Mouse (Mus musculus) ES-Bruce4 (cell line): ENCODE measurements around the gene Ggnbp2. TPM values are rescaled to one million over a fixed set of nuclear protein-coding genes. Genes with fewer than 3 reads are reported as not detected.

ENCODE experiments used
- H3K27ac ChIP-seq: 2 replicates; pipeline ENCODE4 v1.5.1; 2012; ENCODE audit warnings: low read length, inconsistent platforms; ENCODE audit not compliant: insufficient read depth
- H3K27me3 ChIP-seq: 2 replicates; pipeline ENCODE4 v1.6.1; 2012; ENCODE audit warnings: mild to moderate bottlenecking, low read length, inconsistent platforms; ENCODE audit not compliant: control insufficient read depth, poor library complexity, insufficient read depth, severe bottlenecking
- H3K36me3 ChIP-seq: 2 replicates; pipeline ENCODE4 v1.6.1; 2012; ENCODE audit warnings: inconsistent platforms, mild to moderate bottlenecking, low read length, moderate library complexity; ENCODE audit not compliant: control insufficient read depth, poor library complexity, insufficient read depth, severe bottlenecking
- H3K4me1 ChIP-seq: one replicate; pipeline ENCODE4 v1.8.1; 2011; ENCODE audit warnings: low read length; ENCODE audit not compliant: control insufficient read depth, insufficient read depth
- H3K4me3 ChIP-seq: 2 replicates; pipeline ENCODE4 v1.5.1; 2011; ENCODE audit warnings: low read depth, mild to moderate bottlenecking, low read length
- H3K9ac ChIP-seq: 2 replicates; pipeline ENCODE4 v1.6.1; 2012; ENCODE audit warnings: low read depth, mild to moderate bottlenecking, inconsistent platforms; ENCODE audit not compliant: poor library complexity, severe bottlenecking
- H3K9me3 ChIP-seq: replicated peaks from 2 replicates; pipeline ENCODE4 v1.6.1; 2012; ENCODE audit warnings: mild to moderate bottlenecking, low read length, inconsistent platforms; ENCODE audit not compliant: control insufficient read depth, poor library complexity, insufficient read depth, severe bottlenecking
- CTCF ChIP-seq: IDR thresholded peaks from one replicate; pipeline ENCODE4 v1.8.1; 2011; ENCODE audit warnings: low read depth, low read length
- EP300 ChIP-seq: IDR thresholded peaks from 2 replicates; pipeline ENCODE4 v1.6.1; 2011; ENCODE audit warnings: low read depth, low read length; ENCODE audit not compliant: insufficient read depth
- POLR2A ChIP-seq: IDR thresholded peaks from one replicate; pipeline ENCODE4 v1.8.1; 2011; ENCODE audit warnings: low read length; ENCODE audit not compliant: insufficient read depth
- polyA plus RNA-seq: library from polyadenylated mRNA; stranded (reverse); fragments of >200 nt; gene quantifications from 2 replicates; pipeline ENCODE4 v1.2.4, GENCODE M21; 2011; ENCODE audit warnings: low read depth; ENCODE audit not compliant: missing spikeins, insufficient read depth, insufficient read length

Gene Ggnbp2
- polyA plus RNA-seq, 1 experiment, result 86.0 TPM

DNA sequence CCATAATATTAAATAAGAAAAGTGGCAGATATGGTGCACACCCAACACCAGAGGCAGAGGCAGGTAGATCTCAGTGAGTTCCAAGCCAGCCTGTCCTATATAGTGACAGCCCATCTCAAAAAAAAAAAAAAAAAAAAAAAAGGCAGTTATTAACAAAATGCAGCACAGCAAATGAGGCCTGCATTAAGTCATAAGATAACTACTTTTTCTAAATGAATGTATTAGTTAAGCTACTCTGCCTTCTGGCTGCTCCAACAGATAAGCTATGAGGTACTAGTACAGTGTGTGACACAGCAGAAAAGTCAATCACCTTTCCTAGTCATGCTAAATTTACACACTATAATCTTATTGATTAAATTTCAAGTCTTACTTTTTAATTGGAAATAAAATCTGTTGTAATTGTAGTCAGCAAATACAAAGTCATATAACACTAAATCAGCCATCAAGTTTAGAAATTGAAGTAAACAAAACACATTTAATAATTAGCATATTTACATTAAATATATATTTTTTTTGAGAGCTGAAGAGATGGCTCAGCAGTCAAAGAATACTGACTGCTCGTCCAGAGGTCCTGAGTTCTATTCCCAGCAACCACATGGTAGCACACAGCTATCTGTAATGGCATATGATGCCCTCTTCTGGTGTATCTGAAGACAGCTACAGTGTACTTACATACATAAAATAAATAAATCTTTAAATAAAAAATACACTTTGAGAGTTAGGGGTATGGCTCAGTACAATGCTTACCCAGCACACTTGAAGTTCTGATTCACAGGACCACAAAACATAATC, 2.6 kb upstream of the Ggnbp2 start:
- H3K27me3 ChIP-seq, result no peaks in the 10 kb centered on the region
- peaks cover 19% of the 10 kb centered on the region for H3K36me3 ChIP-seq
- no peak overlapping the region for H3K9ac ChIP-seq
- no peaks in the 10 kb centered on the region for H3K9me3 ChIP-seq
- H3K4me3 ChIP-seq, result no peak overlapping the region
- no peaks in the 10 kb centered on the region for H3K4me1 ChIP-seq
- TF ChIP-seq EP300 (no peak), CTCF (no peak), POLR2A (no peak)
- H3K27ac ChIP-seq, result no peak overlapping the region

DNA sequence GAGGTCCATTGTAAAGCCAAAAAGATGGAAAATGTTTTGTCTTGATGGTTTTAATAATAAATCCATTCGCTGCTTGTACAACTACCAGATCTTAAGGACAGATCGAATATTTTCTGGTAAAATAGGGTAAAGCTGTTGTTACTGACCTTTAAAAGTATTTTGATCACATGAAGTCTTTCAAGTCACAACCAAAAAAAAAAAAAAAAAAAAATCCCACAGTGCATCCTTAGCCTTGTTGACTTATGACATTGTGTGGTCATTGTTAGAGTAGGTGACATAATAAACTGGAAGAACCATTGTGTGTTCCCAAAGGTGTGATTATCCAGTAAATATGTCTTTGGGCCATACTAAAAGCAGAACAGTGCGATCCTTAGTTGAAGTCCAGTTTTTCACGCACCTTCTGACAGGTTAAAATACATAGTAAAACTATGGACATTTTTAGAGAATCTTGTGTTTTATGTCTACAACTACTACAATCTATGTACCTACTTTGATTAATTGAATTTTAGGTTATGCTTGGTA, 992 bp upstream of the Ggnbp2 start:
- Histone ChIP-seq H3K4me3 (peak overlapping the region; percentile 93), H3K27me3 (no peaks in the 10 kb centered on the region), H3K36me3 (peaks cover 8% of the 10 kb centered on the region), H3K4me1 (no peaks in the 10 kb centered on the region), H3K9ac (peak overlapping the region; percentile 99), H3K27ac (peak overlapping the region; percentile 79; the same call in 1 of the 2 replicates), H3K9me3 (no peaks in the 10 kb centered on the region)
- TF ChIP-seq CTCF (no peak), EP300 (no peak), POLR2A (no peak)

DNA sequence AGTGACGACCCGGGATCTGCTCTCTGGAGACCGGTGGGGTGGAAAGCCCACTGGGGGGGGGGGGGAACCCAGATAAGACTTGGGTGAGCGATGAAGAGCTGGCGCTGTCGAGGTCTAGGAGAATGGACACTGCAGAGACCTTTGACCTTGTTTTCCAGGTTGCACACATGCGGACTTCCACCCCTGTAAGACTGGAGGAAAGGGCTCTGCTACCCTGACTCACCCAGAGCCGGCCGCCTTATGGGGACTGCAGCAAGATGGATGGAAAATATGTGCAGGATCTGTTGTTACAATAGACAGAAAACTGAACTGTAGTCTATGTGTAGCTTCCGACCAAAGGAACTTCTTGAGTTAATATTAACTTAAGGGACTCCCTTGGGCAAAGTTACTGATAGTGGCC, 429 bp upstream of the Ggnbp2 start:
- peaks cover 7% of the 10 kb centered on the region for H3K36me3 ChIP-seq
- peak overlapping the region; percentile 99 for H3K9ac ChIP-seq
- no peaks in the 10 kb centered on the region for H3K4me1 ChIP-seq
- no peaks in the 10 kb centered on the region for H3K27me3 ChIP-seq
- H3K27ac ChIP-seq, result peak overlapping the region; percentile 79
- peak overlapping the region; percentile 93 for H3K4me3 ChIP-seq
- H3K9me3 ChIP-seq, result no peaks in the 10 kb centered on the region
- TF ChIP-seq CTCF, result no peak
- no peak for TF ChIP-seq POLR2A
- TF ChIP-seq EP300, result no peak

DNA sequence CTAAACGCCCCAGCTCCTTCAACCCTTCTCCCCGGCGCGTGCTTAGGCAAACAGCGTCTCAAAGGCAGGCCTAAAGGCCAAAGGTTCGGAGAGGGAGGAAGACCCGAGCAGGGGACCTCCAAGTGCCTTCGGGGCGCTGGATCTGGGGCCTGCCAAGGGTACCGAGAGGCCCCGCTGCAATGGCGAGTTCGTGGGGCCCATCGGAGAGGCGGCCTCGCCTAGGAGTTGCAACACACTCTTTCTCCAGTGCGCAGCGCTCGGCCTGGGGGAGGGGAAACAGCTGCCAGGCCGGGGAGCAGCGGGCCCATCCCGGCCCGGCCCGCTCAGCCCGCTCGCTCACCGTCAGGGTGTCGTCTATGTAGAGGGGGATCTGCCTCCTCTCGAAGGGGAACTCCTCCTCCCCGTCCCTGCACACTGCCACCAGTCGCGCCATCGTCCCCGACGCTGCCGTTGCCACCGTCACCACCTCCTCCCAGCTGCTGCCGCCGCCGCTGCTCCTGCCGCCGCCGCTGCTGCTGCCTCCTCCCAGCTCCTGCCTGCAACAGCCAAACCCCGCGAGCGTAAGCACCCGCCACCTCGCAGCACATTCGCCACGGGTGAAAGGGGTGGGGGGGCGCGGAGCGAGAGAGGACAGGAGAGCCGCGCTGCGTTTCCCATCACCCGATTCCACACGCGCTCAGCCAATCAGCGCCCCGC, 932 bp downstream of the Ggnbp2 start:
- Histone ChIP-seq H3K27ac (peak overlapping the region; percentile 80), H3K9me3 (no peaks in the 10 kb centered on the region), H3K36me3 (peaks cover 6% of the 10 kb centered on the region), H3K27me3 (no peaks in the 10 kb centered on the region), H3K4me1 (no peaks in the 10 kb centered on the region), H3K4me3 (peak overlapping the region; percentile 91), H3K9ac (peak overlapping the region; percentile 99)
- TF ChIP-seq POLR2A (peak; percentile 21), EP300 (no peak)

DNA sequence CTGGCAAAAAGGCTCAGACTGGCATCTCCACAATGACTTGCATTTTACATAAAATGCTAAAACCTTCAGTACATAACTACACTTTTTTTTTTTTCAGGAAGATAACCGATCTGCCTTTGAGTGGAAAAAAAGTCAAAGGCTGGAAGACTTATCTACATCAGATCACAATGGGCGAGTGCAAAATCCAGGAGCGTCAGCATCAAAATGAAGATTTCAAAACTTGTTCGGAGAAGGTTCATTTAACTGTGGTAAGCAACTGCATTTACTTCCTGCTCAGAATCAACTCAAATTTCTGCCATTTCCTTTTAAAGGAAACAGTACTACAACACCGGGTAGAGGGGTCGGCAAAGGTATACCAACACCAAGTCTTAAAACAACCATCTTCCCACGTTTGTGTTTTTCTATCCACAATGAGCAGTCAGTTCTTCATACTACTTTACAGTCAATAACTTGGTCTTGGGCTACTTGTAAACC, 1.8 kb downstream of the Ggnbp2 start:
- H3K4me3 ChIP-seq, result peak overlapping the region; percentile 91
- no peaks in the 10 kb centered on the region for H3K4me1 ChIP-seq
- H3K27ac ChIP-seq, result peak overlapping the region; percentile 80; the same call in 1 of the 2 replicates
- no peak for TF ChIP-seq EP300
- no peak for TF ChIP-seq POLR2A
- no peak for TF ChIP-seq CTCF
- H3K9me3 ChIP-seq, result no peaks in the 10 kb centered on the region
- peaks cover 2% of the 10 kb centered on the region for H3K36me3 ChIP-seq
- H3K27me3 ChIP-seq, result no peaks in the 10 kb centered on the region
- H3K9ac ChIP-seq, result peak overlapping the region; percentile 99

DNA sequence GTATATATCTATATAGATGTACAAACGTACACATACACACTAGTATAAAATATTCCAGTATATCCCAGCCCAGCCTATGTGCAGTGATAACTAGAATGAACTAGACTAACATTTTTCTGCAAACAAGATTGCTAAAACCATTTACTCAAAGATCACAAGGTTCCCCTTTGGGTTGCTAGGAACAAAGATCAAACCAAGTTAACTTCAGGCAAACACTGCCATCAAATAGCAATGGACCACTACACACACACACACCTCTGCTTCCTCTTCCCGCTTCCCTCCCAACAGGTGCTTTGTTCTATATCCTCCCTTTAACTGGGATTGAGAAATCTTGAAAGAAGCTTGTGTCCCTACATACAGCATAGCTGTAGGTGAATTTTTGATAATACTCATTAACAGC, 3.0 kb downstream of the Ggnbp2 start:
- TF ChIP-seq CTCF (no peak), POLR2A (no peak), EP300 (no peak)
- H3K27me3 ChIP-seq, result no peaks in the 10 kb centered on the region
- H3K4me1 ChIP-seq, result no peaks in the 10 kb centered on the region
- no peak overlapping the region for H3K27ac ChIP-seq
- H3K9ac ChIP-seq, result no peak overlapping the region
- no peak overlapping the region for H3K4me3 ChIP-seq
- no peaks in the 10 kb centered on the region; the same call in 1 of the 2 replicates for H3K36me3 ChIP-seq
- no peaks in the 10 kb centered on the region for H3K9me3 ChIP-seq
